Mouse (Mus musculus) embryonic stem cell, embryonic (primary cell): ENCODE measurements around the gene Trpt1.

Source experiments
- CTCF ChIA-PET, 4 experiments: fragments of 300-600 bp in 2 of 4; fragments of 350-600 bp in 2 of 4; sonication (Branson Sonifier 250); formaldehyde crosslinking; loops; one replicate each; lab custom pipeline; 2022; ENCODE audit warnings: inconsistent platforms in 2 of 4; lab: Charles Lee
- POLR2A ChIA-PET, 4 experiments: fragments of 300-600 bp in 2 of 4; fragments of 350-600 bp in 2 of 4; sonication (Branson Sonifier 250); formaldehyde crosslinking; loops; one replicate each; lab custom pipeline; 2022; ENCODE audit warnings: antibody characterized with exemption in 4 of 4, inconsistent platforms in 1 of 4; lab: Charles Lee

The Trpt1 gene

DNA sequence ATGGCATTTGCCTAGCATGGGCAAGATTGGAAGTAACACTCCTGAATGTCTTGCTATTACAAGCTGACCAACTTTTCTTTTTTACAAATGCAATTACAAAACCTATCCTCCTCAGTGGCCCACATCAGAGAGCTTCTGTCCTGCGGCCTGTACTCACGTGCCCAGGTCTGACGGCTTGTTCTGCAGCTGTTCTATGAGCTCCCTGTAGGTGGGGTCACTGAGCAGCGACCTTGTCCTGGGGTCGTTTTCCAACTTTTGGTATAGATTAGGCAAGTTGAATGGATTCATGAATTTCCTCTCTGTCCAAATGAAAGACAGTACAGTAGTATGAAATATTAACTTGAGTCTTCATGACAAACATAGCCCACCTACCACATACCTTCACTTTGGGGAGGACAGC lies 38.1 kb downstream of the Trpt1 start:
- CTCF ChIA-PET: interaction anchor here (0.5 to 1.9 kb wide), 22 partner anchors 9 to 755 kb away, joined by 3 to 11 read pairs (median 3); partner anchors contain the start of genes Esrra (in 1 of the 4), Gpr137 (in 1 of the 4), Macrod1 (in 1 of the 4) and Nudt22 (in 1 of the 4)
- POLR2A ChIA-PET: interaction anchor here in 3 of 4 experiments (0.6 to 3.6 kb wide), 21 partner anchors 10 to 184 kb away, joined by 3 to 16 read pairs (median 3); partner anchors contain the start of genes Fkbp2 (in 2 of the 3), Cox8a (in 1 of the 3) and Macrod1 (in 1 of the 3)

DNA sequence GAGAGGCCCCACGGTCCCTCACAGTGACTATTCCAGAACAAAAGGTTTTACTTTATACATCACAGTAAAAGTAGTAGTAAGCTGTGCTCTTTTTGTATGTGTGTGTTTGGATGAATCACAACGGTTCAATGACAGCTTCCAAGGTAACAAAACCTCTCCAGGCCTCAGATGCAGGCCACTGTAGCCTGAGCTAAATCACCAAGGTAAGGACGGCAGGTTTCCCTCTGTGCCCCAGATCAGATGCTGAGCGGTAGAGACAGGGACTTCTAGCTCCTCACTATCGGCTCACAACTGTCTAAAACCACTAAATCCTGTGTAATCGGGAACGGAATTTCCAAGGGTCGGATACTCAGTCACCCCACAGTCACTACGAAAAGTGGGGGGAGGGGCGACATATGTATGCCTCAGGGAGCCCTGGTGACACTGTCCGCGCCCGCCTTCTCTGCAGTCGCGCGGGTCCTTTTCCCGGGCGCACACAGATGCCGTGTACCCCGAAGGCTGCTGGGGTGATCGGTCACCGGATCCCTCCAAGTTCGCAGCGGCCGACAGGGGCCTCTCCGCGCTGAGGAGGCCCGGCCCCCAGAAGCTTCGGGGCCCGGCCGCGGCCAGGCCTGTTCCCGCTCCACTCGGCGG lies 43.3 kb downstream of the Trpt1 start:
- CTCF ChIA-PET: interaction anchor here (0.8 to 3.0 kb wide), 12 partner anchors 14 to 196 kb away, joined by 3 to 17 read pairs (median 6); no protein-coding TSS in a partner anchor
- POLR2A ChIA-PET: interaction anchor here (0.5 to 4.5 kb wide), 58 partner anchors 8 to 798 kb away, joined by 3 to 97 read pairs (median 5); partner anchors contain the start of genes Macrod1 (in 4 of the 4), Bad (in 2 of the 4), Dnajc4 (in 2 of the 4) and Otub1 (in 2 of the 4)

DNA sequence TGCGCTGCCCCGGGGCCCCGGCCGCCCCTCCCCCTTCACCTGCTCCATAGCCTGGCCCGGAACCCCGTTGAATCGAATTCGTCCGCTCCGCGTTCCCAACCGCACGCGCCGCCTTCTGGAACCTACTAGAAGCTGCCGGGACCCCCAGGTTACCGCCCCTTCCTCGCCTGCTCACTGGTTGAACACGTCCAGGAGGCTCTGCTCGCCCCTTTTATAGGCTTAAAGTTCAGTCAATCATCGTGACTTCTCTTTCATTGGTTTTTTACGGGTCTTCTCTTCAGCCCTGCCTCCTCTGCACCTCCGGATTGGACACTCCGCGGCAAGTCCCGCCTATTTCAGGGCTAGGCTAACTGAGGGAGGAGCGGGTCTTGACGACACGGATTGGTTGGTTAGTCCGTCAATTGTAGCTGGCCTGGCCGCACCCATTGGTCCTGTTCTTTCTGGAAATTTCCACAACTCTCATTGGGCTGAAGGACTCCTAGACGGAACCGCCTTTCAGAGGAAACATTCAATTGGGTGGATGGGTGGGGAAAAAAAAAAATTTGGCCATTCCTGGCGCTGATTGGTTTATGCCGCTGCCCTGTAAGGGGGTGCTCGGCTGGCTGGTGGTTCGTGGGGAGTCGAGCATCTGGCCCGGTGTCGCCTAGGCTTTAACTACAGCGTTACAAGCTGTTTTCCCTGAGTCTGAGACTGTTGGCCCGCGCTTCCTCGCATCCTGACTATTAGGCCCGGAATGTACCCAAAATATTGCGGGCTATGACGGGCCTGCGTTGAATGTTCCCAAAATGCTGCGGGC lies 44.1 kb downstream of the Trpt1 start, which contains the start of gene Stip1:
Gene Stip1, minus strand, starts transcription at position 127 of the 796 bp plus-strand sequence.
- POLR2A ChIA-PET: interaction anchor here (0.5 to 4.5 kb wide), 128 partner anchors 8 to 1683 kb away, joined by 3 to 97 read pairs (median 4); partner anchors contain the start of genes Macrod1 (in 4 of the 4), Bad (in 3 of the 4), Otub1 (in 3 of the 4) and Cox8a (in 2 of the 4)
- CTCF ChIA-PET: interaction anchor here (0.7 to 3.0 kb wide), 22 partner anchors 9 to 1673 kb away, joined by 3 to 17 read pairs (median 4); partner anchors contain the start of gene Map4k2 (in 1 of the 4)

DNA sequence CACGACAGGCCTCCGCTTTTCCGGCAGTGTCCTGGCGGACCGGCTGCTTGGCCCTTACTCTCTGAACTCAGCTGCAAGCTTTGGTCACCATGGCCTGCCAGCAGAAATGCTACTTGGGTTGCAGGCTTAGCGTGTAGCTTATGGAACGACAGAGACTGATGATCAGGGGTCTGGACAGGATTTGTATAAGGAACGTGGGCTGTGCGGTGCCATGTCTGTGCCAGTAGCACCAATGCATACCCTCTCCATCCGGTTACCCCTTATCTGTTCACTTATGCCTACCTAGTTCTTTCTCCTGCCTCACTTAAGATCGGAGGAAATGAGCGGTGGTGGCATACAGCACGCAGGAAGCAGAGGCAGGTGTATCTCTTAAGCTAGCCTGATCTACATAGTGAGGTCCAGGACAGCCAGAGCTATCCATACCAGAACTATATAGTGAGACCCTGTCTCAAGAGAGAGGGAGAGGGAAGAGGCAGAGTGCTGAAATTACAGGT lies 44.8 kb downstream of the Trpt1 start:
- ChIA-PET CTCF (interaction anchor here in 2 of 4 experiments (0.7 to 3.0 kb wide), 17 partner anchors 10 to 1672 kb away, joined by 3 to 17 read pairs (median 4); partner anchors contain the start of gene Plcb3 (in 1 of the 2)), POLR2A (interaction anchor here (0.6 to 4.5 kb wide), 115 partner anchors 7 to 1683 kb away, joined by 3 to 97 read pairs (median 5); partner anchors contain the start of genes Bad (in 3 of the 4), Macrod1 (in 3 of the 4), Otub1 (in 3 of the 4) and Cox8a (in 2 of the 4))

DNA sequence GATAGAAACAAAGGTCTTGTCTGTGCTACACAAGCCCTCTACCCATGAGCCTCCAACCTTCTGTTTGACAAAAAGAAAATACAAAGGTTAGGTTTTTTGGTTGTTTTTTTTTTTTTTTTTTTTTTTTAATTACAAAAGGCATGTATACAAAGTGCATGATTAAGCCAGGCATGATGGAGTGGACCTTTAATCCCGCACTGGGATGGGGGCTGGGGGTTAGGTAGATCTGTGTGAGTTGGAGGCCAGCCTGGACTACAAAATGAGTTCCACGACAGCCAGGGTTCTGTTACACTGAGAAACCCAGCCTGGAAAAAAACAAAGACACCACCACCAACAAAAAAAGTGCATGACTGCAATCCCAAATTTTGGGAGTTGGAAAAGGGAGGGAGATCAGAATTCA lies 45.2 kb downstream of the Trpt1 start:
- ChIA-PET POLR2A (interaction anchor here (0.6 to 4.5 kb wide), 36 partner anchors 9 to 1682 kb away, joined by 3 to 97 read pairs (median 6); partner anchors contain the start of genes Macrod1 (in 3 of the 4), Nudt22 (in 2 of the 4), Otub1 (in 2 of the 4) and Trpt1 (in 2 of the 4)), CTCF (interaction anchor here in 2 of 4 experiments (0.7 to 2.0 kb wide), 5 partner anchors 10 to 224 kb away, joined by 3 to 14 read pairs (median 5); partner anchors contain the start of gene Plcb3 (in 1 of the 2))

DNA sequence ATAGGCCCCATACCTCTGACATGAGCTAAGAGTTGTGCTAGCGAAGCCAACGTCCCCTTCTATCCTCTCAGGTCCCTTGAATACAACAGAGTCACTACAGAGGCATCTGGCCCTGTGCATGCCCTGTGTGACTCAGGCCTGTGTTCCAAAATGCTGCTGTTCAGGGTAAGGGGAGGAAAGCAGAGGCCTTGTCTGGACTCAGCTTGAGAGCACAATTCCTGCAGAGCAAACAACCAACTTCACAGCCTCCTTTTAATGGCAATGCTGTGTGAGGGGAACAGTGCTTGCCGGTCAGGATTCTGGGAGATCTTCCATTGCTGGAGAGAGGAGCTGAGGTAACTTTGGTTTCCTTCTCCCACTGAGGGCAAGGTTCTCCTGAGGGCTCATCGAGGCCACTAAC lies 48.3 kb downstream of the Trpt1 start:
- POLR2A ChIA-PET: interaction anchor here in 2 of 4 experiments (0.6 to 3.7 kb wide), 17 partner anchors 9 to 783 kb away, joined by 3 to 15 read pairs (median 3); partner anchors contain the start of genes Cox8a (in 1 of the 2), Fkbp2 (in 1 of the 2) and Otub1 (in 1 of the 2)
- CTCF ChIA-PET: interaction anchor here in 3 of 4 experiments (0.6 to 1.4 kb wide), 6 partner anchors 9 to 1626 kb away, joined by 3 to 10 read pairs (median 4); no protein-coding TSS in a partner anchor

DNA sequence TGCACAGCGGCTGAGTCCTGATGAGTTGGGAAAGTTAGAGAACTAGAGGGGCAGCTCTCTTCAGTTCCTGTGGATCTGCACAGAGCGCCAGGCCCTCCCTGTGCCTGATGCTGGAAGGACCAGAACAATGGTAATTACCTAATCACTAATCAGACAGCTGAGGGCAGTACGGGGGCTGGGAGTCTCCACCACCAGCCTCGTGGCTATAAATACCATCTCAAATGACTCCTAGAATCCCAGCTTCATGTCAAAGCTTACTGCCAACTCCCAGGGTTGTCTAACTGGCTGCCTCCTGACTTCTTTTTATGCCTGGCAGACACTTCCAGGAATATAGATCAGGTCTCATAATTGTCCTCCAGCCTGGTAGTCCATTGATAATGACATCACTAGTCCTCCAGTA lies 48.8 kb downstream of the Trpt1 start:
- ChIA-PET CTCF (interaction anchor here (0.6 to 1.4 kb wide), 7 partner anchors 9 to 1626 kb away, joined by 3 to 6 read pairs (median 3); no protein-coding TSS in a partner anchor), POLR2A (interaction anchor here in 2 of 4 experiments (0.6 to 3.7 kb wide), 16 partner anchors 10 to 784 kb away, joined by 3 to 15 read pairs (median 3); partner anchors contain the start of genes Otub1 (in 2 of the 2), Cox8a (in 1 of the 2) and Fkbp2 (in 1 of the 2))
